Mouse (Mus musculus): ENCODE results near the gene Cd300lg. TPM values are rescaled to one million over a fixed set of nuclear protein-coding genes. Genes with fewer than 3 reads are reported as not detected.

Cd300lg gene
- polyA plus RNA-seq, 1 experiment: 6.4 TPM

- peaks cover 2% of the 10 kb centered on the region; the same call in 1 of the 2 replicates for H3K4me1 ChIP-seq (ENCODE audit: control insufficient read depth, insufficient read depth, low read length)
- TF ChIP-seq CTCF (IDR thresholded peaks at IDR 0.05; ENCODE audit: low read depth, low read length) (no peak), POLR2A (IDR thresholded peaks at IDR 0.05; ENCODE audit: borderline replicate concordance, low read depth, low read length) (no peak)
- H3K27ac ChIP-seq (ENCODE audit: insufficient read depth, low read depth, low read length): no peak overlapping the region
- H3K4me3 ChIP-seq (ENCODE audit: insufficient read depth, low read length): 0 out of 2 replicates have a peak overlapping the region, but pooled peaks have one; percentile 2
These were observed 45.9 kb downstream of the Cd300lg start for GRCm38 (mm10) chr11:102087081-102087751.

DNA sequence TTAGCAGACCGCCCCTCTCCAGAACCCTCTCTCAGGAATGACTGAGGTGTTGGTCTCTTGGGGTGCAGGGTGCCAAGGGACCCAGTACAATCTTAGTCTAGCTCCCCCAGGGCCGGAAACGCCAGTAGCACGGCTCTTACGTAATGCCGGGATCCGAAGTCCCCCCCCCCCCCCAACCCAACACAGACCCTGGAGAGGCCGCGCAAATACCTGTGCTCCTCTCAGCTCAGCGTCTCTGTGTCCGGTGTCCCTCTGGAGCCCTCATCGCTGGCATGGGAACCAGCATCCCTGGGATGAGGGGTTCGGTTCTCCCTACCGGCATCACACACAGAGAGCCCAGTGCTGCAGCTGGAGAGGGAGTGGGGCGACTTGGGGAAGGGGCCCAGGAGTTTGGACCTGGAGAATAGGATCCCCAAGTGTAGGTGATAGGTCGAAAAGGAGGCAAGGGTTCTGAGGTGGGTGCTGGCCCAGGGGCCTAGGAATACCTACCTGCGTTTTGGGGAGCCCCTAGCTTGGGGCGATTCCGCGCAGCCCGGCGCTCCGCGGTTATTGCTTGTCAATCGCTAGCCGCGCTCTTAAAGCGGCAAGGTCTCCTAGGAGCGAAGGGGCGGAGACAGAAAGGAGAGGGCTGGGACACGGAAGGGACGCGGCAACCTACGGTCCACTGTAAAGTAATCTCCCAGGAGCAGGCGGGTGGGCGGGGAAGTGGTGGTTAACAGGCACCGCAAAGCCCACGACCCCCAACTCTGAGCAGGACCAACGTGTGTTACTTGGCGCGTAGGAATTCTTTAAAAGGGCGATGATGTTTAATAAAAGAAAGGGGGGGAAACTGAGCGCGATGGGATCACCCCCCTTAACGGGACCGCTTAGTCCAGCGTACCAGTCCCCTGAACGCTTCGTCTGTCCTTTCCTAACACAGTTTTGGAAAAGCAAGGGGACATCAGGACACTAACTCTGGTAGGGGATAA lies 46.9 kb downstream of the Cd300lg start, which contains the start of gene Mpp2:
Gene Mpp2 (minus strand): TSS at position 585 of the 968 bp plus-strand sequence.
- Histone ChIP-seq H3K4me3 (ENCODE audit: insufficient read depth, low read length) (peak within 1 kb of the TSS; percentile 46), H3K4me1 (ENCODE audit: control insufficient read depth, insufficient read depth, low read length) (peaks cover 2% of the 10 kb centered on the region; the same call in 1 of the 2 replicates), H3K27ac (ENCODE audit: insufficient read depth, low read depth, low read length) (no peak within 1 kb of the TSS)
- TF ChIP-seq POLR2A (IDR thresholded peaks at IDR 0.05; ENCODE audit: borderline replicate concordance, low read depth, low read length) (no peak), CTCF (IDR thresholded peaks at IDR 0.05; ENCODE audit: low read depth, low read length) (no peak)

GRCm38 (mm10) chr11:102089088-102089808 lies 47.9 kb downstream of the Cd300lg start:
- H3K4me3 ChIP-seq (ENCODE audit: insufficient read depth, low read length): peak overlapping the region; percentile 46
- no peak overlapping the region for H3K27ac ChIP-seq (ENCODE audit: insufficient read depth, low read depth, low read length)

DNA sequence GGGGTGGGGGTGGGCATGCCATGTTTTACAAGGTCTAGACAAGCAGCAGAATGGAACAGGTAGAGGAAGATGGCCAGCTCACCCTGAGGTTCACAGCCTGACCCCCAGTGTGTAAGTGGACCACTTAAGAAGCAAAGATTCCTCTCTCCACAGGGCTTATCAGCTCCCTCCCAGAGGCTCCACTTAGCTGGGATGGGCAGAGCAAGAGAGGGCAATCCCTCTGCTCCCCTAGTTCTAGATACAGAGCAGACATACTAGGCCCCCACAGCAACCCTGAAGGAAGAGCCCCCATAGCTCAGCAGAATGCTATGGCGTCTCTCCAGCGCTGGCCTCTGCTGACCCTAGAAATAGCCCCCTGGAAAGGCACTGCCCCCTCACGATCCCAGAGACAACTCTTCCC lies 54.4 kb downstream of the Cd300lg start:
- no peak overlapping the region for H3K27ac ChIP-seq (ENCODE audit: insufficient read depth, low read depth, low read length)
- TF ChIP-seq CTCF (IDR thresholded peaks at IDR 0.05; ENCODE audit: low read depth, low read length): no peak
- no peak for TF ChIP-seq POLR2A (IDR thresholded peaks at IDR 0.05; ENCODE audit: borderline replicate concordance, low read depth, low read length)
- H3K4me1 ChIP-seq (ENCODE audit: control insufficient read depth, insufficient read depth, low read length): peaks cover 6% of the 10 kb centered on the region
- H3K4me3 ChIP-seq (ENCODE audit: insufficient read depth, low read length): no peak overlapping the region

More at GRCm38 (mm10) chr11:102089088-102089808, 47.9 kb downstream of the Cd300lg start:
- peaks cover 2% of the 10 kb centered on the region; the same call in 1 of the 2 replicates for H3K4me1 ChIP-seq (ENCODE audit: control insufficient read depth, insufficient read depth, low read length)
- TF ChIP-seq POLR2A (IDR thresholded peaks at IDR 0.05; ENCODE audit: borderline replicate concordance, low read depth, low read length) (no peak), CTCF (IDR thresholded peaks at IDR 0.05; ENCODE audit: low read depth, low read length) (peak; percentile 32; the same call in 1 of the 2 replicates)

GRCm38 (mm10) chr11:102096446-102096845 lies 55.1 kb downstream of the Cd300lg start:
- Histone ChIP-seq H3K4me3 (ENCODE audit: insufficient read depth, low read length) (no peak overlapping the region), H3K27ac (ENCODE audit: insufficient read depth, low read depth, low read length) (no peak overlapping the region), H3K4me1 (ENCODE audit: control insufficient read depth, insufficient read depth, low read length) (peaks cover 6% of the 10 kb centered on the region)
- TF ChIP-seq POLR2A (IDR thresholded peaks at IDR 0.05; ENCODE audit: borderline replicate concordance, low read depth, low read length) (no peak), CTCF (IDR thresholded peaks at IDR 0.05; ENCODE audit: low read depth, low read length) (no peak)

GRCm38 (mm10) chr11:102096887-102097391 lies 55.6 kb downstream of the Cd300lg start:
- Histone ChIP-seq H3K4me1 (ENCODE audit: control insufficient read depth, insufficient read depth, low read length) (peaks cover 6% of the 10 kb centered on the region), H3K27ac (ENCODE audit: insufficient read depth, low read depth, low read length) (no peak overlapping the region), H3K4me3 (ENCODE audit: insufficient read depth, low read length) (peak overlapping the region; percentile 39)
- TF ChIP-seq POLR2A (IDR thresholded peaks at IDR 0.05; ENCODE audit: borderline replicate concordance, low read depth, low read length) (no peak), CTCF (IDR thresholded peaks at IDR 0.05; ENCODE audit: low read depth, low read length) (peak; percentile 28; the same call in 1 of the 2 replicates)

GRCm38 (mm10) chr11:102101219-102101618 lies 59.9 kb downstream of the Cd300lg start, which contains the start of gene Ppy:
TSS of gene Ppy (minus strand) at chr11:102101319.
- Histone ChIP-seq H3K4me3 (ENCODE audit: insufficient read depth, low read length) (no peak within 1 kb of the TSS), H3K4me1 (ENCODE audit: control insufficient read depth, insufficient read depth, low read length) (peaks cover 6% of the 10 kb centered on the region), H3K27ac (ENCODE audit: insufficient read depth, low read depth, low read length) (no peak within 1 kb of the TSS)
- TF ChIP-seq POLR2A (IDR thresholded peaks at IDR 0.05; ENCODE audit: borderline replicate concordance, low read depth, low read length) (no peak), CTCF (IDR thresholded peaks at IDR 0.05; ENCODE audit: low read depth, low read length) (no peak)

DNA sequence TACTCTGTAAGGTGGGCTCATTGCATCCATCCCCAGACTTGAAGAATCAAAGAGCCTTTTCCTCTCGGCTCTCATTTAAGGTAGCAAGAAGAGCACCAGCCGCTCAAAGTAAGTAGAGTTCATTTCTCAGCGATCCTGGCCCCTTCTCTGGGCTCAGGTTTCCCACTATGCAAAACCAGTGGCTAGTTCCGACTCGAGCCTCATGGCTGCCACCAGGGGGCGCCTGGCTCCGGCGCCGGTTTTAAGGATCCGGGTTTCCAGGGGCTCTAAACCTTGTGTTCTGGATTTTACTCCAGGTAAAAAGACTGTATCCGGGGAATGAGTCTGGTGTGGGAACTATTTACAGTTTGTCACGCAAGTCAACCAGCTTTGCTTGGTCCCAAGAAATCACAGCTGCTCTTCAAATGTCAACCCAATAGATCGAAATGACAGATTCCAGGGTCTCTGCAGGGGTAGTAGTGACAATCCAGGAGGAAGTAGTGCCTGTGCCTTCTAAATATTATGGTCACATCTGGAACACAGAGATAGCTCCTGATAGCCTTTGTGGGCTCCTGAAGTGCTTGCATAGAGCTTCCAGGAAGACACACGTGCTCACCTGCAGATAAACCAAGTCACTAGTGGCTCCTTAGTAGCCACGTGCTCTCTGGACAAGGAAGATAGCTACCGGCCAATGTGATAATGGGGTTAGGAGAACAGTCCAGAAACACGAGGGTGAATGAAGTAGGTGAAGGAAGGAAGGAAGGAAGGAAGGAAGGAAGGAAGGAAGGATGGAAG lies 61.4 kb downstream of the Cd300lg start:
- H3K27ac ChIP-seq (ENCODE audit: insufficient read depth, low read depth, low read length): no peak overlapping the region

More for the DNA sequence above, 61.4 kb downstream of the Cd300lg start:
- Histone ChIP-seq H3K4me3 (ENCODE audit: insufficient read depth, low read length) (no peak overlapping the region), H3K4me1 (ENCODE audit: control insufficient read depth, insufficient read depth, low read length) (no peaks in the 10 kb centered on the region)
- TF ChIP-seq POLR2A (IDR thresholded peaks at IDR 0.05; ENCODE audit: borderline replicate concordance, low read depth, low read length) (no peak), CTCF (IDR thresholded peaks at IDR 0.05; ENCODE audit: low read depth, low read length) (peak; percentile 93)

Other genes with a start within 250 kb of the Cd300lg start
- not detected in 2 replicates for gene Meox1, start 147.1 kb upstream of the Cd300lg start, polyA plus RNA-seq (2012; ENCODE audit: insufficient read depth, insufficient read length, missing spikeins)
- gene Sost, start 74.5 kb upstream of the Cd300lg start, polyA plus RNA-seq (2012; ENCODE audit: insufficient read depth, insufficient read length, missing spikeins): not detected in 2 replicates
- gene Cfap97d1, start 57.2 kb upstream of the Cd300lg start, polyA plus RNA-seq (2012; ENCODE audit: insufficient read depth, insufficient read length, missing spikeins): not detected in 2 replicates
- 79.3 and 80.4 TPM in 2 replicates for gene Dusp3, start 54.5 kb upstream of the Cd300lg start, polyA plus RNA-seq (2012; ENCODE audit: insufficient read depth, insufficient read length, missing spikeins)
- gene Mpp3, start 13.0 kb upstream of the Cd300lg start, polyA plus RNA-seq (2012; ENCODE audit: insufficient read depth, insufficient read length, missing spikeins): 0.31 TPM in 1 of 2 replicates, not detected in the other
- gene Mpp2, start 47.0 kb downstream of the Cd300lg start, polyA plus RNA-seq (2012; ENCODE audit: insufficient read depth, insufficient read length, missing spikeins): not detected in 2 replicates
- gene Ppy, start 59.8 kb downstream of the Cd300lg start, polyA plus RNA-seq (2012; ENCODE audit: insufficient read depth, insufficient read length, missing spikeins): not detected in 2 replicates
- gene Pyy, start 66.3 kb downstream of the Cd300lg start, polyA plus RNA-seq (2012; ENCODE audit: insufficient read depth, insufficient read length, missing spikeins): not detected in 2 replicates
- not detected in 2 replicates for gene Nags, start 104.0 kb downstream of the Cd300lg start, polyA plus RNA-seq (2012; ENCODE audit: insufficient read depth, insufficient read length, missing spikeins)
- gene Tmem101, start 114.9 kb downstream of the Cd300lg start, polyA plus RNA-seq (2012; ENCODE audit: insufficient read depth, insufficient read length, missing spikeins): 10.0 and 10.4 TPM in 2 replicates
- gene Lsm12, start 143.8 kb downstream of the Cd300lg start, polyA plus RNA-seq (2012; ENCODE audit: insufficient read depth, insufficient read length, missing spikeins): 43.3 and 47.7 TPM in 2 replicates
- gene G6pc3, start 148.1 kb downstream of the Cd300lg start, polyA plus RNA-seq (2012; ENCODE audit: insufficient read depth, insufficient read length, missing spikeins): 20.1 and 28.3 TPM in 2 replicates
- gene Hdac5, start 188.7 kb downstream of the Cd300lg start, polyA plus RNA-seq (2012; ENCODE audit: insufficient read depth, insufficient read length, missing spikeins): 96.3 and 116 TPM in 2 replicates
- gene BC030867, start 207.4 kb downstream of the Cd300lg start, polyA plus RNA-seq (2012; ENCODE audit: insufficient read depth, insufficient read length, missing spikeins): 6.3 and 7.2 TPM in 2 replicates
- not detected in 2 replicates for gene Asb16, start 227.2 kb downstream of the Cd300lg start, polyA plus RNA-seq (2012; ENCODE audit: insufficient read depth, insufficient read length, missing spikeins)
- 50.6 and 62.2 TPM in 2 replicates for gene Tmub2, start 243.4 kb downstream of the Cd300lg start, polyA plus RNA-seq (2012; ENCODE audit: insufficient read depth, insufficient read length, missing spikeins)